Mouse (Mus musculus): ENCODE measurements at regions not wholly inside any gene's neighbourhood (a gene's known extent, or its start where the extent isn't known, plus 50 kb on each side); places are given as distances from the start of the nearest gene placed in this dataset.

DNA sequence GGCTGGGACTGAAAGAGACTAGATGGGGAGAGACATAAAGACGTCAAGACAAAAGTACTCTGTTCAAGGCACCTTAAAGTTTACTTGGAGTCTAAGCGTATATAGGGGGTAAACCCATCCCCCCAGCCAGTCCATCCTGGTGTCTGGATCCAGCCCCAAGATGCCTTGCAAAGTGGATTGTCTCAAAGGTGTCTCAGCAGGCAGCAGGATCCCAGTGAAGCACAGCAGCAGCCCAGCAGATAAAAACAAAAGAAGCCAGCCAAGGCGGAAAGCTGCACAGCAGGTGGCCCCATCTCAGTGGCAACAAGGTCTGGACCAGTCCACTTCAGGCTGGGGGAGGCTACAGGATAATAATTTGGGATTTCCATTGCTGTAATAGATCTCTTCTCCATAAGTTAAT lies 72.0 kb upstream of the Col5a2 start:
- H3K27me3 ChIP-seq (ENCODE audit: control insufficient read depth, insufficient read depth, low read length) = no peaks in the 10 kb centered on the region
- ATAC-seq (ENCODE audit: low FRiP score) (no peak), DNase-seq (ENCODE audit: low spot score) (peak; percentile 3)
- no peak overlapping the region for H3K9ac ChIP-seq (ENCODE audit: low read depth, low read length)
- WGBS = 14% methylated on average over 3 of the region's 3 CpGs
- no peaks in the 10 kb centered on the region for H3K9me3 ChIP-seq (ENCODE audit: control insufficient read depth, low read length)
- no peak overlapping the region for H3K27ac ChIP-seq (ENCODE audit: low read depth, low read length)
- H3K4me1 ChIP-seq (replicated peaks; ENCODE audit: control insufficient read depth, insufficient read depth, low read length) = no peaks in the 10 kb centered on the region
- H3K36me3 ChIP-seq (ENCODE audit: control insufficient read depth, insufficient read depth, low read length) = no peaks in the 10 kb centered on the region
- no peak overlapping the region for H3K4me3 ChIP-seq (ENCODE audit: low read depth, low read length)
- no peak overlapping the region for H3K4me2 ChIP-seq (replicated peaks; ENCODE audit: low read depth, low read length)

DNA sequence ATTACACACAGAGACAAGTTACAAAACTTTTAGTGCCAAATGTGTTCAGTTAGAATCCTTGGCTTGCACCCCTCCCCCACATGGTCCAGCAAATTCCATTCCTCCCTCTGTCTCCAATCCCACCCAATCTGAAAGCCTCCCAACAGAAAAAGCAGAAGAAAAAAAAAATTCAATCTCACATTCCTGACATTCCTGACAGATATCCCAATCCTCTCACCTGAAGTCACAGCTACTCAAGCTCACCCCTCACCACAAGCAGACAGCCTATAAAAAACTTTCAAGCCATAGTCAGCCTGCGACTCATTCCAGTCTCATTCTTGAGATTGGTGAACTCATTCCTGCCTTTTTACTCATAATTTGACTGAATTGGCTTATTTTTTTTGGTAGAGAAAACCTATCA lies 77.4 kb upstream of the Col5a2 start:
- no peak overlapping the region for H3K4me2 ChIP-seq (replicated peaks; ENCODE audit: low read depth, low read length)
- no peaks in the 10 kb centered on the region for H3K4me1 ChIP-seq (replicated peaks; ENCODE audit: control insufficient read depth, insufficient read depth, low read length)
- no peak overlapping the region for H3K9ac ChIP-seq (ENCODE audit: low read depth, low read length)
- DNase-seq (ENCODE audit: low spot score) (no peak), ATAC-seq (ENCODE audit: low FRiP score) (no peak)
- no peaks in the 10 kb centered on the region for H3K9me3 ChIP-seq (ENCODE audit: control insufficient read depth, low read length)
- H3K27ac ChIP-seq (ENCODE audit: low read depth, low read length) = no peak overlapping the region
- H3K36me3 ChIP-seq (ENCODE audit: control insufficient read depth, insufficient read depth, low read length) = no peaks in the 10 kb centered on the region
- 88% methylated on average over 1 of the region's 1 CpGs for WGBS
- no peaks in the 10 kb centered on the region for H3K27me3 ChIP-seq (ENCODE audit: control insufficient read depth, insufficient read depth, low read length)
- H3K4me3 ChIP-seq (ENCODE audit: low read depth, low read length) = no peak overlapping the region

DNA sequence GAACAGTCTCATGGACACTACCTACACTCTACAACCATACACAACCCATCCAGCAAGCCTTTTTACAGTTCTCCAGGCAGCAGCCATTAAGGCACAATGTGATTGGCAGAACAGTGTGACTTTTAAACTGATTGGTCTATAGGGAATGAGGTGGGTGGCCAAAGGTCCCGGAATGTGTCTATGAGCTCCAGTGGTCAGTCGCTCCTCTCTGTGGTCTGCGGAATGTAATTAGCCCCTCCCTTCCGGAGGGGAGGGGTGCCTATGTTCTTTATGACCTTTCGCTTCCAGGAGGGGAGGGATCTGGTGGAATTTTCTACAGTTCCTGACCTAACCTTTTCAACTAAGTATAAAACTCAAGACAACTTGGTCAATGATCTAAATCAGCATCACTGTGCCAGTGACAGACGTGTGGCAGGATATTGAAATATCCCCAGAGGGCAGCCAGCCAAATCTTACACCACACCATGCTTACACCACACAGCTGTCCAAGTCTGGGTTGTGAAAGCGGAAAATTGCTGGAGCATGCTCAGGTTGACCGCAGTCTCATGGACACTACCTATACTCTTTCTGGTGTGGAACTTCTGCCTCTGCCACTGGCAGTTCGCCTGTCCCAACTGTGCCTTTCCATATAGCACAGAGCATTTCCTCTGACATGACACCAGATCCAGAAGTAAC lies 84.4 kb upstream of the Col5a2 start:
- no peak for ATAC-seq (ENCODE audit: low FRiP score)
- H3K9ac ChIP-seq (ENCODE audit: low read depth, low read length) = no peak overlapping the region
- no peak for DNase-seq (ENCODE audit: low spot score)
- no peaks in the 10 kb centered on the region for H3K4me1 ChIP-seq (replicated peaks; ENCODE audit: control insufficient read depth, insufficient read depth, low read length)
- H3K9me3 ChIP-seq (ENCODE audit: control insufficient read depth, low read length) = no peaks in the 10 kb centered on the region
- H3K36me3 ChIP-seq (ENCODE audit: control insufficient read depth, insufficient read depth, low read length) = no peaks in the 10 kb centered on the region
- H3K4me2 ChIP-seq (replicated peaks; ENCODE audit: low read depth, low read length) = no peak overlapping the region
- 78% methylated on average over 9 of the region's 9 CpGs for WGBS
- no peak overlapping the region for H3K4me3 ChIP-seq (ENCODE audit: low read depth, low read length)
- H3K27ac ChIP-seq (ENCODE audit: low read depth, low read length) = no peak overlapping the region
- no peaks in the 10 kb centered on the region for H3K27me3 ChIP-seq (ENCODE audit: control insufficient read depth, insufficient read depth, low read length)

DNA sequence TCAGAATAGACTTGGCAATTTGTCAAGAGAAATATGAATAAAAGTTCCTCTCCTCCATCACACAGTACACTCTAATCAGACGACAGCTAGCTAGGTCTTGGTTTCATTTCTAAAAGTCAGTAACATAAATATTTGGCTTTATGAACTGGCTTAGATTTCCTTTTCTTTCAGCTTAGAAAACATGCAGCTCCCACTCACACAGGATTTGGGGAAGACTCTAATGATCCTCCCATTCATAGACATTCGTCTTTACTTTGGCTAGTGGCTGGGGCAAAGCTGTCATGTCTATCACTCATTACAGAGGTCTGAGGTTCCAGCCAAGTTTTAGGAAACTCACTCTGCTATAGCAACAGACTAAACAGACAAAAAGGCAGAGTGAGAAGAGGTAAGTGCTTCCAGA lies 94.2 kb upstream of the Col5a2 start:
- WGBS = 60% methylated on average over 2 of the region's 2 CpGs
- no peaks in the 10 kb centered on the region for H3K9me3 ChIP-seq (ENCODE audit: control insufficient read depth, low read length)
- no peak for ATAC-seq (ENCODE audit: low FRiP score)

DNA sequence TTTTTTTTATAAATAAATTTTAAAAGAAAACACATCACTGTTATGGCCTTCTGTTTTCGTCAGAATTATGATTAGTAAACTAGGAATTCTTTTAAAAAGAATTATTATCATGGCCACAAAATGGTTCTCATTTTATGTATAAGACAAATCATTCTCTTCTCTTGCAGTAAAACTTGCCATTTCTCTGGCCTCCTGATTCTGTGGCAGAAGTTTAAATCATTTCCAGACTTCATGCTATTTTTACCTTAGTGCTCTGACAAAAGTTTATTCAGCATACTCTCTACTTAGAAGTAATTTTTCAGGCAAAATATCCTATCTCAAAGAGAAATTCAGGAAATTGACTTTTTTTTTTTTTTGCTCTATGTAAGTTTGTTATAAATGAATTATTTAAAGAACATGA lies 96.3 kb upstream of the Col5a2 start:
- H3K27ac ChIP-seq (ENCODE audit: low read depth, low read length) = no peak overlapping the region
- ATAC-seq (ENCODE audit: low FRiP score) (no peak), DNase-seq (ENCODE audit: low spot score) (no peak)
- H3K4me2 ChIP-seq (replicated peaks; ENCODE audit: low read depth, low read length) = no peak overlapping the region
- no peak overlapping the region for H3K9ac ChIP-seq (ENCODE audit: low read depth, low read length)
- no peaks in the 10 kb centered on the region for H3K36me3 ChIP-seq (ENCODE audit: control insufficient read depth, insufficient read depth, low read length)
- WGBS = 56% methylated on average over 1 of the region's 1 CpGs
- H3K4me1 ChIP-seq (replicated peaks; ENCODE audit: control insufficient read depth, insufficient read depth, low read length) = no peaks in the 10 kb centered on the region
- H3K4me3 ChIP-seq (ENCODE audit: low read depth, low read length) = no peak overlapping the region
- no peaks in the 10 kb centered on the region for H3K9me3 ChIP-seq (ENCODE audit: control insufficient read depth, low read length)
- H3K27me3 ChIP-seq (ENCODE audit: control insufficient read depth, insufficient read depth, low read length) = no peaks in the 10 kb centered on the region

More for the DNA sequence above, 94.2 kb upstream of the Col5a2 start:
- DNase-seq (ENCODE audit: low spot score) = no peak
- Histone ChIP-seq H3K4me2 (replicated peaks; ENCODE audit: low read depth, low read length) (no peak overlapping the region), H3K4me3 (ENCODE audit: low read depth, low read length) (no peak overlapping the region), H3K36me3 (ENCODE audit: control insufficient read depth, insufficient read depth, low read length) (no peaks in the 10 kb centered on the region), H3K27me3 (ENCODE audit: control insufficient read depth, insufficient read depth, low read length) (no peaks in the 10 kb centered on the region), H3K9ac (ENCODE audit: low read depth, low read length) (no peak overlapping the region), H3K27ac (ENCODE audit: low read depth, low read length) (no peak overlapping the region), H3K4me1 (replicated peaks; ENCODE audit: control insufficient read depth, insufficient read depth, low read length) (no peaks in the 10 kb centered on the region)

DNA sequence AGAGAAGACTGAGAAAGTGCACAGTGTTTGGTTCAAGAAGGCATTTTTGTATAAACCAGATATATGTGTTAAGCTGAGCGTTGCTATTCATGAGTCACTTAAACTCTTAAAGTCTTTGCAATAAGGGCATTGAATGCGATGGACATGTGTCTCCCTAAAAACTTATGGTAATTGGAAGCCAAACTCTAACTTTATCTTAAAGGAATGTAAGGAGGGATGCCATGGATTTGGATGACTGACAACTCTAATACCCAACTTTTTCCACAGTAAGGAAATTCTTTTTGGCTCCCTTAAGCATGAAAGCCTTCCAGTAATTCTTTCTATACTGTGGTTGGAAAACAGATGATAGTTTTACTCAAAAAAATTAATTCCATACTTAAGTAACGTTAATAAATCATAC lies 96.9 kb upstream of the Col5a2 start:
- Histone ChIP-seq H3K36me3 (ENCODE audit: control insufficient read depth, insufficient read depth, low read length) (no peaks in the 10 kb centered on the region), H3K27ac (ENCODE audit: low read depth, low read length) (no peak overlapping the region), H3K9me3 (ENCODE audit: control insufficient read depth, low read length) (no peaks in the 10 kb centered on the region), H3K27me3 (ENCODE audit: control insufficient read depth, insufficient read depth, low read length) (no peaks in the 10 kb centered on the region), H3K9ac (ENCODE audit: low read depth, low read length) (no peak overlapping the region), H3K4me2 (replicated peaks; ENCODE audit: low read depth, low read length) (no peak overlapping the region), H3K4me1 (replicated peaks; ENCODE audit: control insufficient read depth, insufficient read depth, low read length) (no peaks in the 10 kb centered on the region), H3K4me3 (ENCODE audit: low read depth, low read length) (no peak overlapping the region)
- 91% methylated on average over 3 of the region's 3 CpGs for WGBS
- DNase-seq (ENCODE audit: low spot score) (no peak), ATAC-seq (ENCODE audit: low FRiP score) (no peak)

DNA sequence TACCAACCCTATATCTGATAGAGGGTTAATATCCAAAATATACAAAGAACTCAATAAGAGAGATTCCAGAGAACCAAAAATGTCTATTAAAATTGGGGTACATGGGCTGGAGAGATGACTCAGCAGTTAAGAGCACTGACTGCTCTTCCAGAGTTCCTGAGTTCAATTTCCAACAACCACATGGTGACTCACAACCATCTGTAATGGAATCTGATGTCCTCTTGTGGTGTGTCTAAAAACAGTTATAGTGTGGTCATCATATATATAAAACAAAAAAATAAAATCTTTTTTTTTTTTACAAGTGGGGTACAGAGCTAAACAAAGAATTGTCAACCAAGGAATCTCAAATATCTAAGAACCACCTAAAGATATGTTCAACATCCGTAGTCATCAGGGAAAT lies 102.5 kb upstream of the Col5a2 start:
- 75% methylated on average over 1 of the region's 1 CpGs for WGBS
- no peaks in the 10 kb centered on the region for H3K9me3 ChIP-seq (ENCODE audit: control insufficient read depth, low read length)
- no peaks in the 10 kb centered on the region for H3K4me1 ChIP-seq (replicated peaks; ENCODE audit: control insufficient read depth, insufficient read depth, low read length)
- no peak overlapping the region for H3K27ac ChIP-seq (ENCODE audit: low read depth, low read length)
- H3K36me3 ChIP-seq (ENCODE audit: control insufficient read depth, insufficient read depth, low read length) = no peaks in the 10 kb centered on the region
- H3K4me3 ChIP-seq (ENCODE audit: low read depth, low read length) = no peak overlapping the region
- H3K9ac ChIP-seq (ENCODE audit: low read depth, low read length) = no peak overlapping the region
- H3K4me2 ChIP-seq (replicated peaks; ENCODE audit: low read depth, low read length) = no peak overlapping the region
- ATAC-seq (ENCODE audit: low FRiP score) (no peak), DNase-seq (ENCODE audit: low spot score) (no peak)
- no peaks in the 10 kb centered on the region for H3K27me3 ChIP-seq (ENCODE audit: control insufficient read depth, insufficient read depth, low read length)

DNA sequence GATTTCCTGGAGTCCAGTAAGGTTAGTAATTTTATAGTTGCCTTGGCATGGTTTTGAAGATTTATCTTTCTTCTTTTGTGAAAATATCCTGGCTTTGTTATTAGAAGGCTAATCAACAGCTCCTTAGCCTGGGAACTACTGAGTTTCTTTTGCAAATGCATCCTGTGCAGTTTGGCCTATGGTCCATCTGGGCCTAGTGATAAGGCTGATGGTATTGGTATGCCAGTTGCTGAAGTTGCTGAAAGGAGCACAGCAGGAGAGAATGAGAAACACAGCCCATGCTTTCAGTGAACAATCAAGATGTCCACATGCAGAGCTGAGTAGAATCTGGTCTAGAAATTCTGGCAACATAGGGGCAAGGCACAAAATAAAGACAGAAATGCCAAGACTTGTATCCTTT lies 105.2 kb upstream of the Col5a2 start:
- ATAC-seq (ENCODE audit: low FRiP score) (no peak), DNase-seq (ENCODE audit: low spot score) (no peak)
- Histone ChIP-seq H3K27me3 (ENCODE audit: control insufficient read depth, insufficient read depth, low read length) (no peaks in the 10 kb centered on the region), H3K36me3 (ENCODE audit: control insufficient read depth, insufficient read depth, low read length) (no peaks in the 10 kb centered on the region), H3K9ac (ENCODE audit: low read depth, low read length) (no peak overlapping the region), H3K9me3 (ENCODE audit: control insufficient read depth, low read length) (no peaks in the 10 kb centered on the region), H3K4me2 (replicated peaks; ENCODE audit: low read depth, low read length) (no peak overlapping the region), H3K27ac (ENCODE audit: low read depth, low read length) (no peak overlapping the region), H3K4me3 (ENCODE audit: low read depth, low read length) (no peak overlapping the region), H3K4me1 (replicated peaks; ENCODE audit: control insufficient read depth, insufficient read depth, low read length) (no peaks in the 10 kb centered on the region)

DNA sequence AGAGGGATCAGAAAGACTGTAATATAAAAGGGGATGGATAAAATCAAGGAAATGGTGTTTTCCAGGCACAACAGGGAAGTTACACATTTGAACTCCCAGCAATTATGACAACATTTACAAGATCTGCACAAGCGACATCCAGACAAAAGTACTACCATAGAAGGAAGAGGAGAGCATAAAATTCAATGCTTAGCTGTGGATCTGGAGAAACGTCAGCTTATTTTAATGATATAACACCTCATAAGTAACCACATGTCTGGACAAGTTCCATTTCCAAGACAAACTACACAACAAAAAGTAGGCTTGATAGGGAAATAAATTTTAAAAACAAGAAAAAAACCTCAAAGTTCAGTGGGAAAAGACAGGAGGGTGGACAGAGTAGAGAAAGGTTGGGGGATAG lies 115.9 kb upstream of the Col5a2 start:
- Histone ChIP-seq H3K27me3 (ENCODE audit: control insufficient read depth, insufficient read depth, low read length) (no peaks in the 10 kb centered on the region), H3K9ac (ENCODE audit: low read depth, low read length) (no peak overlapping the region), H3K9me3 (ENCODE audit: control insufficient read depth, low read length) (no peaks in the 10 kb centered on the region), H3K36me3 (ENCODE audit: control insufficient read depth, insufficient read depth, low read length) (no peaks in the 10 kb centered on the region), H3K4me1 (replicated peaks; ENCODE audit: control insufficient read depth, insufficient read depth, low read length) (no peaks in the 10 kb centered on the region), H3K4me2 (replicated peaks; ENCODE audit: low read depth, low read length) (no peak overlapping the region), H3K4me3 (ENCODE audit: low read depth, low read length) (no peak overlapping the region), H3K27ac (ENCODE audit: low read depth, low read length) (no peak overlapping the region)
- WGBS = 90% methylated on average over 2 of the region's 2 CpGs
- DNase-seq (ENCODE audit: low spot score) (no peak), ATAC-seq (ENCODE audit: low FRiP score) (no peak)
